Mouse (Mus musculus): ENCODE data around the gene Rsl1d1. TPM values are rescaled to one million over a fixed set of nuclear protein-coding genes. Genes with fewer than 3 reads are reported as not detected.
"Not testable (repeated sequence)": the region's sequence is repeated elsewhere in the genome, so short reads cannot be mapped to it uniquely, and the experiment has no call there.

Rsl1d1 gene
- polyA plus RNA-seq, 1 experiment from 2014 or later = 276 TPM

- WGBS = 9% methylated on average over 10 of the region's 10 CpGs
- Histone ChIP-seq H3K9me3 (ENCODE audit: control insufficient read depth, low read length) (no peaks in the 10 kb centered on the region), H3K9ac (ENCODE audit: low read length) (no peak overlapping the region; the same call in 1 of the 2 replicates), H3K27ac (ENCODE audit: low read depth, low read length) (no peak overlapping the region), H3K4me1 (ENCODE audit: control insufficient read depth, insufficient read depth, low read length) (peaks cover 5% of the 10 kb centered on the region; the same call in 1 of the 2 replicates), H3K4me2 (peak overlapping the region; percentile 76), H3K4me3 (ENCODE audit: low read depth, low read length) (peak overlapping the region; percentile 87), H3K27me3 (ENCODE audit: control insufficient read depth, insufficient read depth, low read length) (no peaks in the 10 kb centered on the region), H3K36me3 (ENCODE audit: control insufficient read depth, insufficient read depth, low read length) (no peaks in the 10 kb centered on the region)
- DNase-seq (ENCODE audit: low spot score, missing footprints) (peak; percentile 95), ATAC-seq (ENCODE audit: low FRiP score) (0 out of 2 replicates have a peak, but pooled peaks have one; percentile 15)
Observed at GRCm38 (mm10) chr16:11174671-11175081, 28.5 kb downstream of the Rsl1d1 start.

- Histone ChIP-seq H3K4me3 (ENCODE audit: low read depth, low read length) (no peak overlapping the region), H3K9ac (ENCODE audit: low read length) (no peak overlapping the region), H3K4me2 (no peak overlapping the region), H3K27ac (ENCODE audit: low read depth, low read length) (no peak overlapping the region), H3K4me1 (ENCODE audit: control insufficient read depth, insufficient read depth, low read length) (peaks cover 2% of the 10 kb centered on the region; the same call in 1 of the 2 replicates), H3K36me3 (ENCODE audit: control insufficient read depth, insufficient read depth, low read length) (no peaks in the 10 kb centered on the region), H3K27me3 (ENCODE audit: control insufficient read depth, insufficient read depth, low read length) (no peaks in the 10 kb centered on the region), H3K9me3 (ENCODE audit: control insufficient read depth, low read length) (no peaks in the 10 kb centered on the region)
- DNase-seq (ENCODE audit: low spot score, missing footprints) (no peak), ATAC-seq (ENCODE audit: low FRiP score) (no peak)
- 90% methylated on average over 6 of the region's 6 CpGs for WGBS
Observed at GRCm38 (mm10) chr16:11171679-11172078, 31.5 kb downstream of the Rsl1d1 start.

GRCm38 (mm10) chr16:11166431-11166830 lies 36.7 kb downstream of the Rsl1d1 start:
- Histone ChIP-seq H3K27me3 (ENCODE audit: control insufficient read depth, insufficient read depth, low read length) (no peaks in the 10 kb centered on the region), H3K36me3 (ENCODE audit: control insufficient read depth, insufficient read depth, low read length) (no peaks in the 10 kb centered on the region), H3K4me2 (no peak overlapping the region), H3K9ac (ENCODE audit: low read length) (no peak overlapping the region), H3K27ac (ENCODE audit: low read depth, low read length) (no peak overlapping the region), H3K9me3 (ENCODE audit: control insufficient read depth, low read length) (no peaks in the 10 kb centered on the region), H3K4me3 (ENCODE audit: low read depth, low read length) (no peak overlapping the region), H3K4me1 (ENCODE audit: control insufficient read depth, insufficient read depth, low read length) (no peaks in the 10 kb centered on the region)
- ATAC-seq (ENCODE audit: low FRiP score) (no peak), DNase-seq (ENCODE audit: low spot score, missing footprints) (no peak)
- WGBS = 93% methylated on average over 2 of the region's 2 CpGs

- Histone ChIP-seq H3K9me3 (ENCODE audit: control insufficient read depth, low read length) (no peaks in the 10 kb centered on the region), H3K27me3 (ENCODE audit: control insufficient read depth, insufficient read depth, low read length) (no peaks in the 10 kb centered on the region), H3K4me1 (ENCODE audit: control insufficient read depth, insufficient read depth, low read length) (no peaks in the 10 kb centered on the region), H3K9ac (ENCODE audit: low read length) (no peak overlapping the region), H3K27ac (ENCODE audit: low read depth, low read length) (no peak overlapping the region), H3K4me2 (no peak overlapping the region), H3K36me3 (ENCODE audit: control insufficient read depth, insufficient read depth, low read length) (no peaks in the 10 kb centered on the region), H3K4me3 (ENCODE audit: low read depth, low read length) (no peak overlapping the region)
- WGBS = 84% methylated on average over 3 of the region's 3 CpGs
- no peak for ATAC-seq (ENCODE audit: low FRiP score)
- DNase-seq (ENCODE audit: low spot score, missing footprints) = no peak
Observed at GRCm38 (mm10) chr16:11164695-11165255, 38.4 kb downstream of the Rsl1d1 start.

- not testable (repeated sequence) for H3K4me1 ChIP-seq (ENCODE audit: control insufficient read depth, insufficient read depth, low read length); H3K27ac ChIP-seq (ENCODE audit: low read depth, low read length); ATAC-seq (ENCODE audit: low FRiP score); H3K4me2 ChIP-seq; H3K36me3 ChIP-seq (ENCODE audit: control insufficient read depth, insufficient read depth, low read length); H3K9ac ChIP-seq (ENCODE audit: low read length); H3K27me3 ChIP-seq (ENCODE audit: control insufficient read depth, insufficient read depth, low read length); DNase-seq (ENCODE audit: low spot score, missing footprints); H3K9me3 ChIP-seq (ENCODE audit: control insufficient read depth, low read length); H3K4me3 ChIP-seq (ENCODE audit: low read depth, low read length)
- 59% methylated on average over 1 of the region's 3 CpGs for WGBS
Observed at GRCm38 (mm10) chr16:11157721-11158120, 45.4 kb downstream of the Rsl1d1 start.

- 0 out of 2 replicates have a peak, but pooled peaks cover 5% of the 10 kb centered on the region for H3K36me3 ChIP-seq (ENCODE audit: control insufficient read depth, insufficient read depth, low read length)
- no peak overlapping the region for H3K4me2 ChIP-seq
- no peaks in the 10 kb centered on the region for H3K9me3 ChIP-seq (ENCODE audit: control insufficient read depth, low read length)
- H3K4me1 ChIP-seq (ENCODE audit: control insufficient read depth, insufficient read depth, low read length) = no peaks in the 10 kb centered on the region
- no peaks in the 10 kb centered on the region for H3K27me3 ChIP-seq (ENCODE audit: control insufficient read depth, insufficient read depth, low read length)
- no peak overlapping the region for H3K27ac ChIP-seq (ENCODE audit: low read depth, low read length)
- no peak for ATAC-seq (ENCODE audit: low FRiP score)
- no peak for DNase-seq (ENCODE audit: low spot score, missing footprints)
- H3K4me3 ChIP-seq (ENCODE audit: low read depth, low read length) = no peak overlapping the region
- H3K9ac ChIP-seq (ENCODE audit: low read length) = no peak overlapping the region
Observed at GRCm38 (mm10) chr16:11154500-11154899, 48.6 kb downstream of the Rsl1d1 start.

GRCm38 (mm10) chr16:11143706-11144483 lies 59.2 kb downstream of the Rsl1d1 start:
- H3K9me3 ChIP-seq (ENCODE audit: control insufficient read depth, low read length); H3K4me2 ChIP-seq; H3K27me3 ChIP-seq (ENCODE audit: control insufficient read depth, insufficient read depth, low read length); H3K9ac ChIP-seq (ENCODE audit: low read length); H3K27ac ChIP-seq (ENCODE audit: low read depth, low read length); H3K4me3 ChIP-seq (ENCODE audit: low read depth, low read length); H3K4me1 ChIP-seq (ENCODE audit: control insufficient read depth, insufficient read depth, low read length); ATAC-seq (ENCODE audit: low FRiP score): not testable (repeated sequence)
- 15% methylated on average over 54 of the region's 56 CpGs for WGBS
- peak; percentile 91 for DNase-seq (ENCODE audit: low spot score, missing footprints)
- peaks cover 12% of the 10 kb centered on the region; the same call in 1 of the 2 replicates for H3K36me3 ChIP-seq (ENCODE audit: control insufficient read depth, insufficient read depth, low read length)

Small RNAs within 50 kb of the gene (microRNA-seq; reads per million reads assigned to microRNA genes)
- gene Gm23935 = 297 reads per million, percentile 67 among the genes with 10 or more reads in this experiment

Other genes with a start within 250 kb of the Rsl1d1 start
- gene Snn, start 142.4 kb downstream of the Rsl1d1 start, polyA plus RNA-seq (2014; fragmentation: Nextera tagmentation; extraction: Ambion mirVana) = 103 and 110 TPM in 2 replicates
- 61.8 and 63.4 TPM in 2 replicates for gene Litaf, start 137.2 kb downstream of the Rsl1d1 start, polyA plus RNA-seq (2014; fragmentation: Nextera tagmentation; extraction: Ambion mirVana)
- 27.3 and 31.0 TPM in 2 replicates for gene Txndc11, start 68.7 kb downstream of the Rsl1d1 start, polyA plus RNA-seq (2014; fragmentation: Nextera tagmentation; extraction: Ambion mirVana)
- 82.2 and 87.5 TPM in 2 replicates for gene Zc3h7a, start 26.9 kb downstream of the Rsl1d1 start, polyA plus RNA-seq (2014; fragmentation: Nextera tagmentation; extraction: Ambion mirVana)
- gene Gspt1, start 51.0 kb upstream of the Rsl1d1 start, polyA plus RNA-seq (2014; fragmentation: Nextera tagmentation; extraction: Ambion mirVana) = 87.6 and 95.2 TPM in 2 replicates
- not detected in 2 replicates for gene Tnfrsf17, start 110.5 kb upstream of the Rsl1d1 start, polyA plus RNA-seq (2014; fragmentation: Nextera tagmentation; extraction: Ambion mirVana)
- gene Snx29, start 119.6 kb upstream of the Rsl1d1 start, polyA plus RNA-seq (2014; fragmentation: Nextera tagmentation; extraction: Ambion mirVana) = 7.1 and 10.0 TPM in 2 replicates

Data from midbrain, embryonic 11.5 days (tissue).